17 mouse cellular contexts compared by ENCODE assay signal in the genomic region with DNA sequence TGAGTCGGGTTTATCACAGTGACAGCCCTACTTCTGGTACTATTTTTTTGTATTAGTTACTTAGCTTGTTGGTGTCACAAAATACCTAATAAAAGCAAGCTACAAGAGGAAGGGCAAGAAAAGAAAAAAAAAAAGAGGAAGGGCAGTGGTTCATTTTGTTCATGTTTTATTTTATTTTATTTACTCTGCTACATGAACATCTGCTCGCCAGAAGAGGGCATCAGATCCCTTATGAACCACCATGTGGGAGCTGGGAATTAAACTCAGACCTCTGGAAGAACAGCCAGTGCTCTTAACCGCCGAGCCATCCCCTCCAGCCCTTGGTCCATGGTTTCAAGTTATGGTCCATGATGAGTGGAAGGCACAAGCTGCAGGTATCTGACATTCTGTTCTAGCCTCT. TPM values are rescaled to one million over a fixed set of nuclear protein-coding genes. Genes with fewer than 3 reads are reported as not detected.
DNase-seq lines count a peak whose midpoint lies in the region; ATAC-seq and TF ChIP-seq lines count a peak whose summit lies in the region.
"Had no signal": no experiment of that assay in that cellular context is flagged by ENCODE, and none has a peak within 500 bp of the region (broad histone marks: within the 10 kb centered on the region; RNA-seq: fewer than 3 reads in every experiment).

No protein-coding gene starts in this region.

- no peaks in the 10 kb centered on the region for H3K4me1 ChIP-seq in kidney, adult 2 months (ENCODE audit: control insufficient read depth, insufficient read depth, low read length)
- H3K4me1 ChIP-seq in kidney, embryonic 16.5 days (ENCODE audit: insufficient read depth, low read length) = no peaks in the 10 kb centered on the region
- H3K4me1 ChIP-seq in spleen, adult 2 months (ENCODE audit: control insufficient read depth, insufficient read depth, insufficient read length) = peaks cover 18% of the 10 kb centered on the region
- H3K4me1 ChIP-seq: lung, embryonic 15.5 days had no signal

- H3K4me3 ChIP-seq in kidney, adult 2 months (ENCODE audit: insufficient read depth, low read depth, low read length) = no peak overlapping the region
- no peak overlapping the region for H3K4me3 ChIP-seq in kidney, embryonic 16.5 days (ENCODE audit: low read length)
- H3K4me3 ChIP-seq in spleen, adult 2 months (ENCODE audit: extremely low read depth, insufficient read depth, insufficient read length) = no peak overlapping the region
- H3K4me3 ChIP-seq: embryonic facial prominence, embryonic 13.5 days; lung, embryonic 15.5 days had no signal

- ATAC-seq in kidney, embryonic 16.5 days (ENCODE audit: low FRiP score, low TSS enrichment) = no peak
- ATAC-seq: hindbrain, postnatal 0 days had no signal

- 49% methylated on average over 4 of the region's 4 CpGs for WGBS in kidney, adult 2 months
- 54% methylated on average over 4 of the region's 4 CpGs for WGBS in kidney, embryonic 16.5 days
- 48% methylated on average over 4 of the region's 4 CpGs for WGBS in spleen, adult 2 months

- TF ChIP-seq CTCF in kidney, adult 2 months (conservative IDR thresholded peaks at IDR 0.05; ENCODE audit: insufficient read depth, insufficient read length, low read depth, low read length) = peak; percentile 22; the same call in 1 of the 2 replicates
- peak; percentile 20; the same call in 1 of the 2 replicates for TF ChIP-seq CTCF in spleen, adult 2 months (IDR thresholded peaks at IDR 0.05; ENCODE audit: extremely low read depth, insufficient read depth, insufficient read length, insufficient replicate concordance)

- H3K27ac ChIP-seq in kidney, adult 2 months (ENCODE audit: insufficient read depth, low read depth, low read length) = no peak overlapping the region
- no peak overlapping the region for H3K27ac ChIP-seq in kidney, embryonic 16.5 days (ENCODE audit: low read length)
- no peak overlapping the region for H3K27ac ChIP-seq in spleen, adult 2 months (ENCODE audit: insufficient read depth, low read length)
- H3K27ac ChIP-seq: embryonic facial prominence, embryonic 13.5 days; hindbrain, postnatal 0 days; lung, embryonic 15.5 days had no signal

- peak; percentile 12 for DNase-seq in kidney, adult 2 months
- DNase-seq in spleen, adult 2 months (ENCODE audit: low read depth in 1 of 2, low spot score in 2 of 2) = peak in 1 of 2 experiments; percentile 22
- DNase-seq in spleen, postnatal 10 days (ENCODE audit: low spot score in 2 of 2) = no peak
- DNase-seq in NIH3T3 (ENCODE audit: low read depth) = peak; percentile 29
- DNase-seq in naive thymus-derived CD4-positive, alpha-beta T cell, adult 2 months (ENCODE audit: low read depth) = peak; percentile 27
- DNase-seq in left cerebral cortex, adult 8-10 months (ENCODE audit: low spot score in 2 of 2) = no peak
- no peak for DNase-seq in frontal cortex, postnatal 10 days (ENCODE audit: low spot score in 2 of 2)
- DNase-seq: cerebellum, postnatal 36 days; heart, postnatal 36 days; kidney, postnatal 10 days; layer of hippocampus, adult 9-11 months had no signal

- H3K4me2 ChIP-seq in kidney, embryonic 16.5 days (replicated peaks; ENCODE audit: low read depth, low read length) = no peak overlapping the region
- H3K4me2 ChIP-seq: embryonic facial prominence, embryonic 13.5 days; heart, embryonic 11.5 days; lung, embryonic 15.5 days; midbrain, embryonic 11.5 days had no signal

- no peaks in the 10 kb centered on the region for H3K9me3 ChIP-seq in kidney, embryonic 16.5 days (ENCODE audit: low read length)
- H3K9me3 ChIP-seq: embryonic facial prominence, embryonic 13.5 days; lung, embryonic 15.5 days had no signal

- TF ChIP-seq POLR2A in kidney, adult 2 months (IDR thresholded peaks at IDR 0.05; ENCODE audit: low read depth, low read length) = no peak
- TF ChIP-seq POLR2A in spleen, adult 2 months (IDR thresholded peaks at IDR 0.05; ENCODE audit: low read depth, low read length) = no peak

- no peak overlapping the region for H3K9ac ChIP-seq in kidney, embryonic 16.5 days (replicated peaks; ENCODE audit: low read length)
- H3K9ac ChIP-seq: embryonic facial prominence, embryonic 13.5 days; lung, embryonic 15.5 days had no signal

- H3K36me3 ChIP-seq in kidney, adult 2 months (ENCODE audit: control insufficient read depth, insufficient read depth, low read length) = no peaks in the 10 kb centered on the region
- H3K36me3 ChIP-seq in kidney, embryonic 16.5 days (ENCODE audit: insufficient read depth, low read length) = no peaks in the 10 kb centered on the region
- no peaks in the 10 kb centered on the region for H3K36me3 ChIP-seq in spleen, adult 2 months (ENCODE audit: control insufficient read depth, insufficient read depth, low read length)
- H3K36me3 ChIP-seq: embryonic facial prominence, embryonic 13.5 days; lung, embryonic 15.5 days had no signal

- no peaks in the 10 kb centered on the region for H3K27me3 ChIP-seq in kidney, adult 2 months (replicated peaks; ENCODE audit: control insufficient read depth, insufficient read depth, low read length)
- H3K27me3 ChIP-seq in kidney, embryonic 16.5 days (ENCODE audit: insufficient read depth, low read length) = no peaks in the 10 kb centered on the region
- H3K27me3 ChIP-seq in spleen, adult 2 months (ENCODE audit: control insufficient read depth, insufficient read depth, low read length) = no peaks in the 10 kb centered on the region
- H3K27me3 ChIP-seq: embryonic facial prominence, embryonic 13.5 days; lung, embryonic 15.5 days had no signal

RNA-seq across cellular contexts. Expression of gene Hmgn1, which starts 12.8 kb away (rescaled TPM):
- 23.3 and 36.4 TPM in 2 replicates for polyA plus RNA-seq in kidney, adult 2 months (2012; rRNA removed)
- 609 and 649 TPM in 2 replicates for polyA plus RNA-seq in kidney, embryonic 16.5 days (2015; fragmentation: Nextera tagmentation; extraction: Ambion mirVana)
- 19.0 and 19.9 TPM in 2 replicates for polyA plus RNA-seq in spleen, adult 2 months (2012; rRNA removed)
- total RNA-seq in left cerebral cortex, adult 8-10 months (2022) = 10 to 100 TPM; 58.6 to 76.0 (median 62.2) TPM

RNA-seq across cellular contexts. Expression of gene Wrb, which starts 30.5 kb away (rescaled TPM):
- polyA plus RNA-seq in kidney, adult 2 months (2012; rRNA removed) = 44.7 and 46.9 TPM in 2 replicates
- polyA plus RNA-seq in kidney, embryonic 16.5 days (2015; fragmentation: Nextera tagmentation; extraction: Ambion mirVana) = 70.1 and 75.2 TPM in 2 replicates
- 28.4 and 38.1 TPM in 2 replicates for polyA plus RNA-seq in spleen, adult 2 months (2012; rRNA removed)
- total RNA-seq in left cerebral cortex, adult 8-10 months (2022) = 10 to 100 TPM; 72.4 to 78.7 (median 77.5) TPM

RNA-seq across cellular contexts. Expression of gene Brwd1, which starts 32.4 kb away (rescaled TPM):
- 15.2 and 19.1 TPM in 2 replicates for polyA plus RNA-seq in kidney, adult 2 months (2012; rRNA removed)
- 74.5 and 85.6 TPM in 2 replicates for polyA plus RNA-seq in kidney, embryonic 16.5 days (2015; fragmentation: Nextera tagmentation; extraction: Ambion mirVana)
- polyA plus RNA-seq in spleen, adult 2 months (2012; rRNA removed) = 32.8 and 41.9 TPM in 2 replicates
- 100 to 1,000 TPM; 140 to 158 (median 147) TPM for total RNA-seq in left cerebral cortex, adult 8-10 months (2022)

Comparison
In these comparisons a context has a peak if more than half of its experiments do, and no peak if none do; other contexts are left out.
1. RNA of gene Hmgn1, which starts 12.8 kb away (polyA plus RNA-seq): 609 to 649 TPM in kidney, embryonic 16.5 days; 23.3 to 36.4 TPM in kidney, adult 2 months and 19.0 to 19.9 TPM in spleen, adult 2 months; every median in the first group is over 10 times any median in the second.
2. DNase-seq: peak in kidney, adult 2 months (single experiment), NIH3T3 (single experiment) and naive thymus-derived CD4-positive, alpha-beta T cell, adult 2 months (single experiment); none in spleen, postnatal 10 days (0 of 2), left cerebral cortex, adult 8-10 months (0 of 2) and frontal cortex, postnatal 10 days (0 of 2).